Mouse (Mus musculus) c-Kit-negative CD71-positive TER-119-positive erythroid progenitor cells, embryonic 14.5 days (primary cell): Measurements from ENCODE around the gene Mllt3.

Experiments used
- DNase-seq: peaks from one replicate; pipeline ENCODE4 v3.0.0-alpha.2; 2013; ENCODE audit warnings: low read depth, low spot score

The Mllt3 gene

DNA sequence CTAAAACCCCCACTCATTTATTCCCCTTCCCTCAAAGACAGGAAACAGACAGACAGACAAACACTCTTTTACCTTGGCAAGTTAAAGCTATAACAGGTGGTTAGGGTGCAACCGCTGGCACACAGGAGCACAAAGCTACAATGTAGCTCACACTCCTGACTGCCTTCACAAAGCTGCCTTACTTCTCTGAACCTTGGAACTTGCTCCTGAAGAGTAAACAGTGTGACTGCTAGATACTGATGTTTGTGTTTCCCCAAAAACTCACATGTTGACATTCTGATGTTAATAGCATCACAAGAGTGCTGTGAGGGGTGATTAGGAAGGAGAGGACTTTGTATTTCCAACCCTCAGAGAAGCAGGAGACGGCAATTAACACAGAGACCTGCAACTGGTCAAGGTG is 151.6 kb downstream of the Mllt3 start:
- DNase-seq = no peak

DNA sequence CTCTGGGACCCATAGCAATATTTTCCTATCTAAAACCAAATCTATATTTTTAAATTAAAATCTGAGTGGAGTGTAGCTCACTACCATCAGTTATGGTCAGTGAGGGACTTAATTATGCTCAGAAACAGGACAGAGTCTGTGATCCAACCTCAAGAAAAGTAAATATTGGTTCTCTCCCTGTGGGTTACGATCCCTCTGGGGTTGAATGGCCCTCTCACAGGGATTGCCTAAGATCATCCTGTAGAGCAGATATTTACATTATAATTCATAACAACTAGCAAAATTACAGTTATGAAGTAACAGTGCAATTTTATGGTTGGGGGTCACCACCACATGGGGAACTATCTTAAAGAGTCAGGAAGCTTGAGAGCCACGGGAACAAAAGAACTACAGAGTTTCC is 152.9 kb downstream of the Mllt3 start:
- no peak for DNase-seq

DNA sequence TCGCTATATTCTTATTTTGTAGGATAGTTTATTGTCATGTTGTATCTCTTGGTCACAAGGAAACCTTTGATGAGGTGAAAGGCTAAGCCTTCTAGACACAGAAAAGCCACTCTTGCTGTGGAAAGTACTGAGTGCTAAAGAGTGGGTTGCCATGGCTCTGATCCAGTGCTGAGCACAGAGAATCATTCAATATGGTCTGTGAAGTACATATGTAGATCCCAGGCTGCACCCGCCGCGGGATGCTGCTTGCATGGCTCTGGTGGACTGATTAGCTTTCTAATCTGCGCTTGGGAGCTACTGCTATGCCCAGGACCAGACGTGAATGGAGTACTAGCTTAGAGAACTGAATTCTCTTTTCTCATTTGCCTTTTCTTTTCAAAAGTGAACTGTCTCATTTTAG is 154.5 kb downstream of the Mllt3 start:
- DNase-seq = no peak

DNA sequence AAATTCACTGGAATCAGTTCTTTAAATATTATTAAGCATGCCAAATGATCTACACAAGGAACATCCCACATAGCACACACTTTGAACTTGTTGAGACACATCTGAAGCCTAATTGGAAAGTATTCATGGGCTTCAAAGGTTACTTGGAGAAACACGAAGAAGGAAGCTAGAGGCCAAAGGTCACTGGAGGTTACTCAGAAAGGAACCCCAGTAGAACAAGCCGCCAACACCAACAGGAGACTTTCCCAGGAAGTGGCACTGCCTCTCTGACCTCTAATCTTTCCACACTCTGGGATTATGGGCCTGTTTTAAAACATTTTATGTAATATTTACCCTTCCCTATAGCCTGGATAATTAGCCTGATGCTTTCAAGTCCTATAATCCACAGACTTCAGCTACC is 162.6 kb downstream of the Mllt3 start:
- no peak for DNase-seq

DNA sequence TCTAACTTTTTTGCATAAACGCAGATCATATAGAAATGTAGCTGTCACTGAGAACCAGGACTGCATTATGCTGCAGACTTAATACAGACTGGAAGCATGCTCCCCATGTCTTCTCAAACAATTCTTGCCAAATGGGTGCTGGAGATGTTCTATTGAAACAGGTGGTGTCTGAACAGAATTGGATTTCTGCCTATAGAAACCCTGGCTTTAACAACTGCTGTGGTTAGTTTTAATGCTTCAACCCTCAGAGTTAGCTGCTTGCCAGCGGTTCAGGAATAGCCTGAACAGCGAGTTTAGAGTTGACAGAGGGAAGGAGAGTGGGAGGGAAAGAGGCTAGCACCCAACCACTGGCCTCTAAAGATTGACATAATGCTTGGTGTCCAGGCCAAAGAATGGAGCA is 166.6 kb downstream of the Mllt3 start:
- DNase-seq = no peak

DNA sequence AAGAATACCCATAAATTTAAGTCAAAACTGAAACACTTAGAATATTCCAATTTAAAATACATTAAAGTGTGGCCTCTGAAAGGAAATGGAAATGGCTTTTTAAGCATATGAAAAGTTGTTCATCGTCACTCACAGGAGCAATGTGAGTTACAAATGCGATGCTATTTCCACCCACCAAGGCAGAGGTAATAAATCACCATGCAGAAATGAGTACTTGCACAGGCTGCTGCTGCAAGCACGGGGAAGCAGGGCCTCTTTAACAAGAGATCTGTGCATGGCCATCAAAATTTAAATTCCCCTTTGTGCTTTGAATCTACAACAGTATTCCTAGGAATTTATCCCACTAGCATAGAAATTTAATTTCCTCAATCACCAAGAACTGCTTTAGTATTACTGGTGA is 167.3 kb downstream of the Mllt3 start:
- no peak for DNase-seq

DNA sequence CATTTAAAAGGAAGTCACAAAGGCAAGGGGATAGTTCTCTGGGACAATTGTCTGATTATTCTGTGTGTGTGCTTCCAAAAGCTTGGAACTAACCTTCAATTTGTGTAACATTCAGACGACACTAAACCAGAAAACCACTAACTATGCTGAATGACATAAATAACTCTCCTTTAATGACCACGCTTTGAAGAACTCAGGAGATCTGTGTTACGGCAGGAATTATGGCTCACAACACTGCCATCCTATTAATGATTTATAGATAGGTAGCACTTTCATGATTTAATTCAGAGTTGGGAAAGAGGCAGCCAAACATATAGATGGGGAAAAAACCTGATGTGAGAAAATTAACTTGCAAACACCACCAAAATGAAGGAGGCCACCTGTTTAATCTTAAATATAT is 168.1 kb downstream of the Mllt3 start:
- no peak for DNase-seq

DNA sequence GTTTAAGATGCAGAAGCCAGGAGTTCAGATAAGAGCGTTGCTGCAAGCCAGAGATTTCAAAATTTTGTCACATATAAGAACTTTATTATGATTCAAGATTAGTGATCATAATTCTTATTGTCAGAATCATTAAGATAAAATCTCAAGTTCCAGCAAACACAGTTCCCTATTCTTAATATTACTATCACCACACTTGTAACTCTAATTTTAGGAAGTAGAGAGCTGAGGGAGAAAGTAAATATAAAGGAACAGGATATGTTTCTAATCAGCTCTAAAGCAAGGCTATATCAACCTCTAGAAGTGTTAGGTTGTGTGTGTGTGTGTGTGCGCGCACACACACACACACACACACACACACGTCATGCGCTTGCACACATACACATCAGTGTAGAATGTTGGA is 170.0 kb downstream of the Mllt3 start:
- DNase-seq = no peak

DNA sequence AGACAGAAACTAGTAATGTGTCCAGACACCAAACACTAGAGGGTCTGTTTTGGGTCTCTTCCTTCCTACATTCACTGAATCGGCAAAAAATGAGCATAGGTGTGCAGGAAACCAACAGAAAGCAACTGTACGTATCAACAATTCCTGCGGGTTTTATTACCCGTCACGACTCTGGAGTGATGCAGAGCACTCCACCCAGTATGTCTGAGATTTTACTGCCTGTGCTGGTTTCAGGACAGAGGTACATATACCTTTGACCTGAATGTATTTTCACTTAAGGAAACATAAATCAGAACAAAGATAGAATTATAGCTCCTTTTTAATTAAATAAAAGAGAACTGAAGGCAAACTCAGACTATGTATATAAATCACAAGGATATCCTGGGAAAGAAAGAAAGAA is 172.4 kb downstream of the Mllt3 start:
- DNase-seq = no peak

DNA sequence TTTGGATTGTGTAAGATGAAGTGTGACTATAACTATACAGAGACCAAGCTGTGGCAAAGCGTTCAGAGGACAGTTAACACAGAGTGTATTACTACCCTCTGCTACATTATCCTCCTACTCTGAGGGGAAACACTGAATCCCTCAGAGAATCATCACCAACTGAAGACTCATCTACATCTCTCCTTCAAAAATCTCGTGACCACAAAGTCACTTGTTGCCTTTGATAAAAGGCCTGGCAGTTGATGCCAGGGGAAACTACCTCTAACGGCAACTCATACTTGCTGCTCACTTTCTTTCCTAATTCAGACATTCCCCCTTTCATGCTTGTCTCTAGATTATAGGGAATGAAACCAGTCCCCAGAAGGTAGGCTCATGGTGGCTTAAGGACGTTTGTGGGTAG is 174.0 kb downstream of the Mllt3 start:
- no peak for DNase-seq

DNA sequence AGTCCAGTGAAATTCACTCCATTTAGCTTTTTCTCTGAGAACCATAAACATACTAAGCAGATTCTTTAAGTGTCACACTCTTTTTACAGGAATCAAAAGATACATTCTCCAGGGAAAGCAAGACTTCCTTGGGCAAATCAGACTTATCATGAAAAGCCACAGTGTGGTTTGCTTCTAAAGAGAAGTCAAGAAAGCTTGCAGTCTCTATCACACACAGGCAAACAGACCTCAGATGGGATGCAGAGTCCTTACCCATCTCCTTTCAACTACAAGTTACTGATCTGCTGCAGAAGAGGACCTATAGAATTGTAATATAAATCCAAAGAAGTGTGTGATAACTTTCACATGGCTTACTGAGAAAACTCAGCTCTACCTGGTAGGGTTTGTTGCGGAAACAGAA is 175.2 kb downstream of the Mllt3 start:
- no peak for DNase-seq

DNA sequence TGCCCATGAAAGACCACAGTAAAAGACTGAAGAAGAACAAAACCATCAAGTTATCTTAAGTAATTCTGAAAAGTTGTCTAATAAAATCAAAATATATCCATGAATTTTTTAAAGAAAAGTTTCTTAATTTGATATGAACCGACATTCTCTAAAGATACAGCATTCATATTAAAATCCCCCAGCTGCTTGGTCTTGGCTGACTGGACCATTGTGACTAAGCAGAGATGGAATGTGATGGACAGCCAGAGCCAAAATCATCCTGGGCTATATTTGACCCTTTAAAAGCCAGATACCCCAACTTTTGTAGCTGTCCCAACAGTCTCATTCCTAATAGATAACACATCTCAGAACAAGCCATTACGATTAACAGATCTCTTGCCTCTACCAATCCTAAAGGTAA is 180.7 kb downstream of the Mllt3 start:
- DNase-seq = no peak

DNA sequence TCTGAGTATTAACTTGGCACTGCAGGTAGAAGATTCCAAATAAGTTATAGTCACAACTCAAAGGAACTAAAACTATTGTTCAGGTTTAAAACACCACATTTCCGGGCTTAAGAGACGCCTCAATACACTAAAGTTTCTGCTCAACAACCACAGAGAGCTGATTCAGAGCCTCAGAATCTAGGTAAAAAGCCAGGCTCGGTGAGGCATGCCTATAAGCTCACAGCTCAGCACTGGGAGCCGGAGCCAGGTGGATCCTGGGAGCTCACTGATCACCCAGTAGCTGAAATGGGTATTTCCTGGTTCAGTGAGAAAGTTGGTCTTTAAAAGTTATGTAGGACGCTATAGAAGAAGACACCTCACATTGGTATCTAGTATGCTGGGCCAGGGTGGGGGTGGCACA is 183.1 kb downstream of the Mllt3 start:
- no peak for DNase-seq

DNA sequence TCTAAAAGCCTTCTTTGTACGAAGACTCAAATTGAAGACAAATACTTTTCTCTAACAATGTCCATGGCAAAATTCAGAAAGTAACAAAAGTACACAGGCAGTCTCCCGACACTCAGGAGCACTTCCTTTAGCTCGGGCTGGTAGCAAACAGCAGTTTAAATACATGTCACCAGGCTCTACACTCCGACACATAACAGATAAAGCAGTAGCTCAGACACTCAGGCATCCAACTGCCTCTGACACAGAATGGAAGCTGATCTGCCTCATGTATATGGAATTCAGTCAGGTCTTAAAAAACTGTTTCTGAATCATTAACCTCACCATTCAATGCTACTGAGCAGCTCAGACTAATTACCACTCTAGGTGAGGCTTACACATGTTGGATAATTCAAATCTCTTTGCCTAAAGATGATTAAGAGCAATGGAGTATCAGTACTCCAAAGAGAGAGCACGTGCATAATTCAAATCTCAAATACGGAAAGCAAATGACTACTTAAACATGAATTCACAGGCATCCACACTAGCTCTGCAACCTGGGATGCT is 188.4 kb downstream of the Mllt3 start:
- DNase-seq = no peak

DNA sequence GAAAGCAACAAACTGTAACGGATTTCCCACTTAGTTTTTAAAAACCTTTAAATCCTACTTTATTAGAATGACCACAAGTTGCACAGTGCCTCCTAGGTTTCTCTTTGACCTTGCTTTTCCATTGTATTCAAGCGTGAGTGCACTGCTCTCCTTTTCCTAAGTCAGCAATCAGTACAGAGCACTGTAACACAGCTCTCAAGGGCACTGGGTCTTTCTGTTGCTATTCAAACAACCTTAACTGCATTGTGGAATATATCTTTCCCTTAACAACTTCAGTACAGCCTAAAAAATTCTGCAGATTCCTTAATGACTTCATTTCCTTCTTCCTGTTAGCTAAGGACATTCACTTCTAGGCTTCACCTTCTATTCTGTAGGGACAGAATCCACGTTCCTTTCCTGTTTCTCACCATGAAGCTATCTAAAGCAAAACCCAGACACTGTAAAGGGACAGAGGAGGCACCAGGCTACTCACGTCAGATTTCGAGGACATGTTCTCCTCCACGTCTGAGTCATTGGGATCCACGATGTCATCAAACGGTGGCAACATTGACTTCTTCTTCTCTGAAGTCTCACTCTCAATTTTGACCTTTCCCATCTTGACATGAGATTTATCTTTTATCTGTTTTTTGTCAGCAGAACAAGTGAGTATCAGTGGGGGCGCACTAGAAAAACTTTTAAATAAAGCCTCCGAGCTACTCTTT is 192.8 kb downstream of the Mllt3 start:
- DNase-seq = no peak

DNA sequence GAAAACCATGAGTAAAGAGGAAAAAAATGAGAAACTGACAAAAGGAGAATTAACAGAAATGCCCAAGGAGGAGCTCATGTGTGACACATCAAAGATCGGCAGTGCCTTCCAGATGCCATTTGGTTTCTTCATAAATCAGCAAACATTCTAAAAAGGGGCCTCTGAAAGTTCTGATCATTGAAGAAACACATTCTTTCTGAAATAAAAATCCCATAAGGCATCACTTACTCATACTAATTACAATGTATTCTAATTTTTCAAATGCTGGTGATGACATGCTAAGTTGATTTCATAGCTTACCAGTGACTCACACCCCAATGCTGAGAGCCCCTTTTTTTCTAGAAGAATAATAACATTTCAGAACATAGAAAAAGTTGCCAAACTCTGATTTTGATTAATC is 194.4 kb downstream of the Mllt3 start:
- no peak for DNase-seq

DNA sequence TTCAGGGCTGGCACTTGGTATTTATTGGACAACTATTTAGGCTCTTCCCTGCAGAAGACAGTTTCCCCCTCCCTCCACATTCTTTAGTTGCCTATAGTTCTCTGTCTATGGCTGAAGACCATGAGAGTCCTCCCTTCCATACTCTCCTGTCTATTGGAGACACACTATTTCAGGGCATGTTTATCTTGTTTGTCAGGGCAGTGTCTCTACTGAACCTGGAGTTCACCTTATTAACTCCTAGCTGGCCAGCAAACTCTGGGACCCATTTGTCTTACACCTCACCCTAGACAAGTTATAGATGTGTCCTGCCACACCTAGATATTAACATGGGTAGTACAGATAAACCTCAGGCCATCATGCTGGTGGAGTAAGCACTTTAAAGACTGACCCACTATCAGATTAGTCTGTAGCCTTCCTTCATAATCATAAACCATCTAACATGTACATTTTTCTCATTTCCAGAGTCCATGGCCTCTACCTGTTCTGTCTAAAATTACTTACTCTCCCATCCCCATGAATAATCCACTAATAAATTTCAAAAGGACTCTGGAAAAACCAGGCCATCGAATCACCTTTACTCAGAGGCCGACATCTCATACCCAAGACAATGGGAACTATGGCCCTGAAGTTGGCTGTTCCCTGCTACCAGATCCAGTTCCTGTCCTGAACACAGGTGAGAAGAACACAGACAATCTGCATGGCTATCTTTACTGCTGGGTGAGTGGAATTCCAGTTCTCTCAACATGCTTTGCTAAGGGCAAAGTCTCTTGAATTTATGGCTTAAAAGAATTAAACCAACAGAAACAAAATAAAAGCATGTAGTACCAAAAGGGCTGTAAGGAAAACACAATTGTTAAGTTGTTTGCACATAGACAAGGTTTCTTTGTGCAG is 195.4 kb downstream of the Mllt3 start:
- DNase-seq = no peak

DNA sequence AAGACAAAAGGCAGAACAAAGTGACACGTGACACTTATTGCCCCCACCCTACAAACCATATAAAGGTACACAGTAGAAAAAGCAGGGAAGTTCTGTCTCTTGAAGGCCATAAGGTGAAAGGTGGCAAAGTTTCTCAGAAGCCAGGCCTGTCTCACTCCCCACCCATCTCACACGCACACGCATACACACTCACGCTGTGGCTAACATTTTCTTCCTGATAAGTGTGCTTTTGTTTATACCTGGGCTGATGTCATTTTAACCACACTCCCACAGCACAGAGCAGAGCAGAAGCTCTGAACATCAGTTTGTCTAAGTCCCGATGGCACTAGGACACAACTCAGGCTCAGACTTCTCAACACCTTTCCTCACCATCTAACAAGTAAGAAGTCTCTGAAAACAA is 196.9 kb downstream of the Mllt3 start:
- DNase-seq = no peak

DNA sequence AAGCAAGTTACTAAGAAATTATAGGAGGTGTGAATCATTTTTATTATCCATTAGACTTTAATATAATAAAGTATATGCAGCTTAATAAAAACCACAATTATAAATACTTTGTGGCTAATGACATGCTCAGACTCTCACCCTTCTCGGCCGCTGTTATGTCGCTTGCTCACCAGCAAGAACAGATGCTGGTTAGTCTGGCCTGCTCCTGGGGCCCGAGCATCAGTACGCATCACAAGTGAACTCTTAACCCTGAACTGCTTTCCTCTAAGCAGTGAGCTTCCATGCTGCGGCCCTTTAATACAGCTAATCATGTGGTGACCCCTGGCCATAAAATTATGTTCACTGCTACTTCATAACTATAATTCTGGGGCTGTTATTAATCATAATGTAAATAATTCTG is 198.0 kb downstream of the Mllt3 start:
- DNase-seq = no peak

DNA sequence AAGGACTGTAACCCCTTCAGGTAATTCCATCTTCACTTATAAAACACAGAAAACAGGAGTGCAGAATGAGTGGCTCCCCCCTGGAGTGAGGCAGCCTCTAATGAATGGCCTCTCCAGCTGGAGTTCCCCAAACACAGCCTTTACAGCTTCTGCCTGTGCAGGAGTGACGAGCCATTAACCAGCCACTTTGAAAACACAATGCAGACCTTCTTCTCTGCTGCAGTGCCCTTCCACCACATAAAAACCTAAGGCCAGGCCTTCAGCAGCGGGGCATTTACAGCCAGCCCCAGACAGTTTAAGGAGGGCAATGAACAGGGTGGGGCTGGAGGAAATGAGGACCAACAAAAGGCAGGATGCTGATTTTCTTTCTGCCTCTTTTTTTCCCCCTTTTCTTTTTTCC is 198.9 kb downstream of the Mllt3 start:
- DNase-seq = no peak

DNA sequence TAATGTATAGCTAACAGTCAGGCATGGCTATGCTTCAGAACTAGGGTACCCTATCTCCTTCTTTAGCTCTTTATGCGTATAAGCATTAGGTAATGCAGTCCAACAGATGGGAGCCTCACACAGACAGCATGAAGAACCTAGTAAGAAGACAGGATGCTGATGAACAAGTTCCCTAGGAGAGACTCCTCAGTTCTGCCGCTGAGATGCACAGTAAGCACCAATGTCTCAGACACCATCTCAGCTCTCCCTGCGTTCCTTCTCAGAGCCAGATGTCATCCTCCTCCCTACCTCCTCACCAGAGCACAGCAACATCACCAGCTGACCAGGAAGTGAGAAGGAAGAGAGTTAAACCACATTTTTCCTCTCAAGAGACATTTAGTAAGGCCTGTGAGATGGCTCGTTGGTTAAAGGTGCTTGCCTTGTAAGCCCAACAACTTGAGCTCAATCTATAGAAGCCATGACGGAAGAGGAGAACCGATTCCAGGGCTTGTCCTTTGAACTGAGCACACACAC is 202.3 kb downstream of the Mllt3 start:
- no peak for DNase-seq

DNA sequence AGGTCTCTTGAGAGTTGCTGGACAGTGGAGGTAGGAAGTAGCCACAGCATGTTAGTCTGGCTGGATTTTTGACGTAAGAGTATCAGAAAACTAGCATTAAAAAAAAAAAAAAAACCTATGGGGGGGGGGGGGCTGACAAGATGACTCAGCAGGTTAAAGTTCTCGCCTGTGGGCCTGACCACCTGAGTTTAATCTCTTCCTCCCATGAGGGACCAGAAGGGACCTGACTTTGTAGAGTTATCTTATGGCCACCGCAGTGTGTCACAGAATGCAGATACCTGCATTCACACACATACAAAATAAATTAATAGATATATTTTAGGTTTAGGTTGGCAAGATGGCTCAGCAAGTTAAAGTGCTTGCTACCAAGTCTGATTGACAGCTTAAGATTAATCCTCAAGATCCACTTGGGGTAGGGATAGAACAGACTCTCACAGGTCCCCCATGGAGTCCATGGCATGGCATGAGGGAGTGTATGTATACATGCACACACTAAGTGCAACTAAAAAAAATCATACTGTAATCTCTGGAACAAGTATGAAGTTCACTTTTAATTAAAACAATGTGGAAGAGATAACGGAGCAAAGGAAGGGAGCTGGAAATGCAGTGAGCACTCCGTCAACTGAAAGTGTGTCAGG is 203.6 kb downstream of the Mllt3 start:
- DNase-seq = no peak
